Mouse (Mus musculus): ENCODE measurements around the gene Minpp1.
A peak's percentile ranks its signal among the peaks of the same experiment; 100 is the strongest.
"Not testable (repeated sequence)": the region's sequence is repeated elsewhere in the genome, so short reads cannot be mapped to it uniquely, and the experiment has no call there.

Minpp1 gene

DNA sequence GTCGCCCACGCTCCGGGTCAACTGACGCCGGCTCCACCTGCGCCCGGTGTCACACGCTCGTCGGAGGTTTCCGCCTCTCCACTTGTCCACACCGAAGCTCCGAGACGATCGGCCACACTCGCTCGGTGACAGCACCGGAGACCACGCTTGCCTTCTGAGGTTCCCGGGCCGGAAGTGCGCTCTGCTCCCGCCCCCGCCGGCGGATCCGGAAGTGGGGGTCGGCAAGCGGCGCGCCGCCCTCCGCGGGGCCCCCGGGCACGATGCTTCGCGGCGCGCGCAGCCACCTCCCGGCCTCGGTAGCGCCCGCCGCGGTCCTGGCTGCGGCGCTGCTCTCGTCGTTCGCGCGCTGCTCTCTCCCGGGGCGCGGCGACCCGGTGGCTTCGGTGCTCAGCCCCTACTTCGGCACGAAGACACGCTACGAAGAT, at the start of gene Minpp1:
Minpp1 (plus strand) TSS at position 89 of the 425 bp plus-strand sequence.
- peak; percentile 84 for DNase-seq

DNA sequence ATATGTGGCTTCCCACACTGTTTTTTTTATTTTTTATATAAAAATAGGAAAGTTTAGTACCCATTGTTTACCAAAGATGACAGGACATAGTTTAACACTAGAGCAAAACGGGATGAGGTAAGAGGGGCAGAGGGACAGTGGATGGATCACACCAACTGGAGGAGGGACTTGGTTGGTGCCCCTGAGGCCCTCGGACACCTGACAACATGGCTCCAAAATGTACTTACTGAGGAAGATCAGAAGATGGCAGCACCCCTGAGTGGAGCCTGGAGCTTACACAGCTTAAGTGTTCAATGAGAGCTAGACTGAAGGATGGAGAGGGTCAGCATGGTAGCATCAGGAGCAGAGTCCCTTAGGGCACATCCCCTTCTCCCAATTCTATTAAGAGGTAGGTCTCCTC, 46.2 kb upstream of the Minpp1 start:
- DNase-seq, result no peak

DNA sequence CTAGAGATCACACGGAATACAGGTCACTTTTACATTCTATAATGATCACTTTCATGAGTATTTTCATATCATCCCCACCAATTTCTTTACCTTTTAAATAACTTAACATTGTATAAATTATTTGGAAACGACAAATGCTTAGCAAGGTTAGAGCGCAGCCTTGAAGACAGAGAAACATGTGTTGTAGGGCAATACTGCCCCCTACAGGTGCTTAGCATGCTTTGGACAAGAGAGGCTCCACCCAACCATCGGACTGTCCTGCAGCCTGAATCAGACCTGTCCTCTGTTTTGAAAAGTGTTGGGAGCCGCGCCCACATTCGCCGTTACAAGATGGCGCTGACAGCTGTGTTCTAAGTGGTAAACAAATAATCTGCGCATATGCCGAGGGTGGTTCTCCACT, 44.0 kb upstream of the Minpp1 start:
- peak; percentile 51 for DNase-seq

DNA sequence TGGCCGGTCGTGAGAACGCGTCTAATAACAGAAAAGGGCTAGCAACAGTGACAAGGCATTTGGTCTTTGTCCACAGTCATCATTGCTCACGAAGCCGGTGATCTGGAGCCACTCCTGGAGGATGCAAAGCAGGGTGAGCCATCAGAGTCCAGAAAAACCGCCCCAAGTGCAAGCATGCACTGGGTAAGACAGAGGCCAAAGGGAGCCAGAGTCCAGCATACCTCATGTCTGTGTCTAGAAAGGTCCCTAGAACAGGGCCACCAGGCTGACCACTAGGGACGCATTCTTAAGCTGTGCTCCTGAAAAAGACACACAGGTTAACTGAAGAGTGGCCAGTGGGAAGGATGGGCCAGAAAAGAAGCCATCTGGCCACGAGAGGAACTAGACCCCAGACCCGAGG, 36.6 kb upstream of the Minpp1 start:
- no peak for DNase-seq

DNA sequence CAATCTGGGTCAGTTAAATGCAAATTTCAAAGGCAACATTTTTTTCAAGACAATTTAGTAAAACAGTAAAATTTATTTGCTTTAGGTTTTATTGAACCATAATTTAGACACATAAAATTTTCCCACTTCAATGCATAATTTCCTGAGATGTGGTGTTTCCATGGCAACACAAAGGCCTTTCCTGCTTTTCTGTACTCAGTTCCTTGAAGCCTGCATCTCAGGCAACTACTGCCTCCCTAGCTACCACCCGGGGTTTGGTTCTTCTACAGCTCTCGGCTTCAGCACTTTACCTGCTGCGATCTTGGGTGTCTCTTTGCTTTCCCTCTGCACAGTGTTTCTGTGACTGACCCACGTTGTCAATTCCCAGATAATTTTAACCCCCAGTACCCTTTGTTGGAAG, 33.3 kb upstream of the Minpp1 start:
- no peak for DNase-seq

DNA sequence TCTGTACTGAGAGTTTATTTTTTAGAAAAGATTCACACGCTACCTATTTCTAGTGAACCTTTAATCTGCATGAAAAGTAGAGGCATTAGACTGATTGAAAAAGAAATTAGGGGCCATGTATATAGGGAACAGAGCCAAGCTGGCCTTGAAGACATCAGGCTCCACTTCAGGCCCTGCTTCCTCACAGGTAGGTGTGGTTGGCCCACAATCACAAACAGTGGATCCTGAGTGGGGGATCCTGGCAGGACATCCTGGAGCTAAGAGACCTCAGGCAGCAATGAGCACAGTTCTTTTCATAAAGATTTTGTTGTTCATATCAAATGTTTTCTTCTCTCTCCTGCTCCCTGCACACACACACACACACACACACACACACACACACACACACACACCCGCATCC, 28.8 kb upstream of the Minpp1 start:
- no peak for DNase-seq

DNA sequence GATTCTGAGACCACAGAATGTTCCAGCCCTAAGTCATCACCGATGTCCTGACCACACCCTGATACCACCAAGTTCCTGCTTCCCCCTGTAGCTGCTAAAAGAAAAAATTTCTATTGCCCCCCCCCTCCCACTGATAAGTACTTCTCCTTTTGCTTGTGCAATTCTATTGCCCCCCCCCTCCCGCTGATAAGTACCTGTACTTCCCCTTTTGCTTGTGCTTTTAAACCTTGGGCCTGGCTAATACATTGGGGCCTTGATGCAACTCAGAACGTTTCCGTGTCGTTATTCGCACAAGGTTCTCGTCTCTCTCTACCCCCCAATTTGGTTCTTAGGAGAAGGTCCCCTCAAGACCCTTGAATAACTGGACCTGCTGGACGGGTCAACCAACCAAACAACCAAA, 27.9 kb upstream of the Minpp1 start:
- not testable (repeated sequence) for DNase-seq

DNA sequence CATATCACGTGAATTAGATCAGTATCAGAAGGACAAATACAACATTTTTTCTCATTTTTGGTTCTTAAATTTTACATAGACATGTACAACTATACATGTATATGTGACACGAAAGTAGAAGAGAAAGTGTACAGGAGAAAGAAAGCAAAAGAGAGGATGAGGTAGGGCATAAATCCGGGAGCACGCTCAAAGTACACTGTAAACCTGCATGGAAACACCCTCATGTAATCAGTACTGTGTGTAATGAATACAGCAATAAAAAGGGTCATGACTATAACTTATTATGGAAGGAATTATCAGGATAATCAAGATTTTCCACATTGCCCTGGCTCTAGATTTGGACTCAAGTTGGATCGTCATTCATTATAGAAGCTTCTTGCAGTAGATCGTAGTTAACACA, 22.5 kb upstream of the Minpp1 start:
- DNase-seq, result no peak

DNA sequence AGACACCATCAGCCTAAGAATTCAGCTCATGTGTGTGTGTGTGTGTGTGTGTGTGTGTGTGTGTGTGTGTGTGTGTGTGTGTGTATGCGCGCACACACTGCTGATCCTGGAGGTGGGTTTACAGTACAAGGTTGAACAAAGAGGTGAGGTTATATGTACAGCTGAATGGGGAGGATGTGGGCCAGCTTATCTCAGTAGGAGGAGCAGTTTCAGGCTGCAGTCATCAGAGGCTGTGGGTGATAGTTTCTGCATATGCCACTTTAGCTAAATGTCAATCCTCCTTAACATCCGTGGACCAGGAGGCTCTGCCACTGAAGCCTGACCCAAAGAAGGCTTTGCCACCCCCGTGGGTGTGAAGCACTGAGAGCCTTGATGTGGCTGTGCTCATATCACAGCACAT, 20.3 kb upstream of the Minpp1 start:
- DNase-seq, result no peak

DNA sequence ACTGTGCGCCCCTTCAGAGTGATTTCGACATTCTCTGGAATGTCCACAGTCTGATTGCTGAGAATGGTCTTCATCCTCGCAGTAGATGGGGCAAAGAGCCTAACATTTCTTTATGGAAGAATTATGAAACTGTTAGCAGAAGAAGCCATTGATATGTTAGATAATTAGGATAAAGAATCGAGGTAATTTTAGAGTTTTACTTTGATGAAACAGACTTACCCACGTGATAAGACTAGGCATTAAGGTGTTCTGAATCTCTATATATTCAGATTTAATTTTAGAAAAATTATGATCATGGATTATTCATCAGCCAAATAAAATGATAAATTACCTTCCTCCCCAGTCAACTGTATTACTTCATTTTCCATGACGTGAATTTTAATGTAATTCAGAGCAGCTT, 19.1 kb upstream of the Minpp1 start, which contains the start of gene Rpl9-ps6:
Rpl9-ps6 (minus strand) TSS at position 101 of the 400 bp plus-strand sequence.
- no peak for DNase-seq

DNA sequence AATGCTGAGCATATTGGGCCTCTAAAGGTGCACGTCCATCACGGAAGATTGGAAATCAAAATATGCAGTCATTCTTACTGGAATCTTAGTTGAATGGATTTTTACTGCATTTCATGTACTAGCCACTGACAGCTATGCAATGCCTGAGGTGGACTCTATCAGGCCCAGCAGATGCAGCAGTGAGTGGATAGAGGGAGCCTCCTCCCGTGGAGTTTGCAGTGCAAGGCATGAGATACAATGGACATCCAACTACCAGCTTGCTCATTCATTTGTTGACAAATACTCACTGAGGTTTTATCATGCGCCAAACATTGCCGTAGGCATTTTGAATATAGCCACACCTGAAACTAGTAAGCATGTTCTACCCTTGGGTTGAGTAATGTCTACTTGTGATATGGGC, 18.2 kb upstream of the Minpp1 start:
- no peak for DNase-seq

DNA sequence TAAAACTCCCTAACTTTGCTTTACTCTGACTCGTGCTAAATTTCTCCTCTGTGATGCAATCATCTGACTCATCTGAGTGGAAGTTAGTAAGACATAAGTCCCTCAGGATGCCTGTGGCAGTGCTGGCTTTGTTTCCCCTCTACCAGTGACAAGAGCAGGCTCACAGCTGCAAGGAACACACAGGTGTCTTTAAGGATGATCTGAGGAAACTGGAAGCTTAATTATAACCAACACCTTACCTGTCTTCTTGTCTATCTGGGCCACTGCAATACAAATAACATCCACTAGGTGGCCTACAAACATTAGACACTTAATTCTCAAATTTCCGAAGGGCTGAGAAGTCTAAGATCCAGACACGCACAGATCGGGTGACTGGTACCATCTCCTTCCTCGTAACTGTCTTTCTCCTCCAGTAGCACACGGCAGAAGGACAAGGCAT, 15.5 kb upstream of the Minpp1 start:
- peak; percentile 33 for DNase-seq

DNA sequence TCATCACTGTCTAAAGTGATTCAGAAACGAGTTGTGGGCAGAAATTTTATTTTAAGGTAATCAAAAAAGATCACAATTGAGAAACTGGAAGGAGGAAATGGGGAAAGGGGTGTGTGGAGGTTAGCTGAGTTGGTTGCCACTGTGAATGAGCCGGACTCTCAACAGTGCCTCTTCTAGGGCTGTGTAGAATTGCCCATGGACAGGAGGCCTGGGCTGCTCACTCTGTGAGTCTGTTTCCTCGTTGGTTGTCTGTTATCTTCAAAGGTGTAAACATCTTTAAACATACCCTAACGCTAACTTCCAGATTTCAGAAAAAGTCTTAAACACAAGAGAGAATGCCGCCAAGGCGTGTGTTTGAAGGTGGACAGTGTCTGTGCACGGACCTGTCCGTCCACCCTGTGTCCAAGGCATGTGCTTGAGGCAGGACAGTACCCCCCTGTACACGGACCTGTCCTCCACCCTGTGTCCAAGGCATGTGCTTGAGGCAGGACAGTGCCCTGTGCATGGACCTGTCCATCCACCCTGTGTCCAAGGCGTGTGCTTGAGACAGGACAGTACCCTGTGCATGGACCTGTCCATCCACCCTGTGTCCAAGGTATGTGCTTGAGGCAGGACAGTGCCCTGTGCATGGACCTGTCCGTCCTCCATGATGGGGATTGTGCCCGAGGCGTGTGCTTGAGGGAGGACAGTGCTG, 14.9 kb upstream of the Minpp1 start:
- DNase-seq, result no peak

DNA sequence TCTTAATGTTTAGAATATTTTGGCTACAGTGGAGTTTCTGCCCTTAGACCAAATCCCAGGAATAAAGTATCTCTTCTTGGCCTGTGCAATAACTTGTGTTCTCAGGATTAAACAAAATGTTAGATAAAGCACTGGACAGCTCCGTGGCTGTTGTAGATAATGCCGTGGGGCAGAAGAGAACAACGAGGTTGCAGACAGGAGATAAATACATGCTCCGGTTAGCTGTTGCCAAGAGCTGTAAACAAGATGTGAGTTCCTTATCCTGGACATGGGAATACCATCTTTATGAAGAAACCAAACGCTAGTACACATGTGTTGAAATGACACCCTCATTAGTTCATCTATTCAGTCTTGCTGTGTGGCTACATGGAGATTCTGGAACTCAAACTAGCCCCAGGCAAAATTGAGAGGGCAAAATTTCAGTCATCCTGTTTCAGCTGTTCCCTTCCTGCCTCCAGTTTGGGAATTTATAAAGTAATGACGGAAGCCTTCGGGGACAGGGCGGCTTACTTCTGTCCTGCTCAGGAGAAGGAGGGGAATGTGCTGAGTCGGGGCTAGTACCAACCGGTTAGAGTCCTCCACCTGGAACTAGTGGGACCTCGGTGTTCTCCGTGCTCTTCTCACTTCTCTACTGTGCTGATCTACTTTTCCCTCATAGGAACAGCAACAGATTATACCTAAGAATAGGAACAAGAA, 9.4 kb upstream of the Minpp1 start:
- peak; percentile 57 for DNase-seq

DNA sequence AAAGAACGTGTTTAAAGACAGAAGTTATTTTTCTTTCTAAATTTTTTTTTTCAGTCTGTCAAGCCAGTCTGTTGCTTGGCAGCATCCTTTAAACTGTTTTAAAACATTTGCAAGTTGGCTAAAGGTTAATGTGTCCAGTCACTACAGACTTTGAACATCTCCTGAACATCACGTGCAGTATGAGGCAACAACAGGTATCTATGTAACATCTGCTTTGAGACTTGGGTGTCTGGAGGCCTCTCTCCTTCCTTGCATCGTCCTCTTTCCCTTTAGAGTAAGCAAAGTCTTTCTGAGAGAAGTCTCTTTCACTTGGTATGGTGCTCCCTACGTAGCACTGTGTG, 8.9 kb upstream of the Minpp1 start:
- DNase-seq, result peak; percentile 45

DNA sequence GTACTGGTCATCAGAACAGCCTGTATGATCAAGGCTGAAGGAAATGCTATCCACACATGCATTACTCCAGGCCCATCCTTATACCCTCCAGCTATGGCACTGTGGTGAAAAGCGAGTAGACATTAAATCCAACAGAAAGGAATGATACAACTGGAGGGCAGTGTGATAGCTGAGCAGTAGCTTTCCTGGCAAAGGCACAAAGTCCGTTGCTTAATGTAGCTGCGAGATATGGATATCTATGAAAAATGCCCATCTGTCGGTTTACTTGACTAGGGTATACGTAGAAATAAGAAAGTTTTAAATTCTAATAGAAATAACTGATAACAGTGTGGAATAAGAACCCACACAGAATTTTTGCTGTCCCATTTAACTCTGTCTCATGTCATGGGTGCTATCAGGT, 5.3 kb upstream of the Minpp1 start:
- no peak for DNase-seq

DNA sequence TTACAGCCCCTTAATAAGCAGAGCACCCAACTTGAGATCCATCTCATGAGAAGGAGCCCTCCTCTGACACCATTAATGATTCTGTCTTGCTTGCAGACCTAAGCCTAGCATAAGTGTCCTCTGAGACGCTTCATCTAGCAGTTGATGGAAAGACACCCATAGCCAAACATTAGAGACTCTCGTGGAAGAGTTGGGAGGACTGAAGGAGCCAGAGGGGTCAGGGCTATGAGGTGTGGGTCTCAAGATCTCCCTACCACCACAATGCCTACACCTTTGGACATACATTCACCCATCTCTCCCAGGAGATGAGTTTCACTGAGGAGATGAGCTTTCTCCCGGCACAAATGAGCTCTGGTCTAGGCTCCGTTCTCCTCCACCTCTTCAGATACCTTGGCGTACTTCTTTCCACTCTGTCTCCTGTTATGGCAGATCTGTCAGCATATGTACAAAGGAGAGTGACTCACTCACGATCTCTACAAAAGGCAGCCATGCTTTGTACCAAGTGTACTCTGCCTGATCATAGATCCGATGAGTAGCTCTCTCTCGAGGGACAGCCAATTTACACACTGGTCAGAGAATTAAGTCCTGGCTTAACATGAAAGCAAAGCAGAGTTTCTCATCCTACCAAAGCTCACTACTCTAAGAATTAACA, 4.7 kb upstream of the Minpp1 start:
- DNase-seq, result no peak

DNA sequence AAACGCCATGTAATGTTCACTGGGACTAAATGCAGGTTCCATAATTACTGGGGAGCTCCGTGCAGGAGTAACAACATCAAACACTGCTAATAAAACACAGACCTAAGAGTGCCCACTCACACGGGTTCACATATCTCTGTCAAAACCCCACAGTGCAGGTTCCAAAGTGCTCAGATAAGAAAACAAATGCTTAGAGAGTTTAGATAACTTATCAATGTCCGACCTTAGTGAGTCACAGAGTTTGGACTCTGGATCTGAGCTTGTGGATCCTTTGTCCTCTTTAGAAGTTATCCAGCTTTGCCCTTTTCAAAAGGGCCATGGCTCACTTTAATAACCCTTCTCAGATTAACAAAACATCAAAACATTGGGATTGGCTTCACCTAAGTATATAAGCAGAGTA, 4.1 kb upstream of the Minpp1 start:
- no peak for DNase-seq

DNA sequence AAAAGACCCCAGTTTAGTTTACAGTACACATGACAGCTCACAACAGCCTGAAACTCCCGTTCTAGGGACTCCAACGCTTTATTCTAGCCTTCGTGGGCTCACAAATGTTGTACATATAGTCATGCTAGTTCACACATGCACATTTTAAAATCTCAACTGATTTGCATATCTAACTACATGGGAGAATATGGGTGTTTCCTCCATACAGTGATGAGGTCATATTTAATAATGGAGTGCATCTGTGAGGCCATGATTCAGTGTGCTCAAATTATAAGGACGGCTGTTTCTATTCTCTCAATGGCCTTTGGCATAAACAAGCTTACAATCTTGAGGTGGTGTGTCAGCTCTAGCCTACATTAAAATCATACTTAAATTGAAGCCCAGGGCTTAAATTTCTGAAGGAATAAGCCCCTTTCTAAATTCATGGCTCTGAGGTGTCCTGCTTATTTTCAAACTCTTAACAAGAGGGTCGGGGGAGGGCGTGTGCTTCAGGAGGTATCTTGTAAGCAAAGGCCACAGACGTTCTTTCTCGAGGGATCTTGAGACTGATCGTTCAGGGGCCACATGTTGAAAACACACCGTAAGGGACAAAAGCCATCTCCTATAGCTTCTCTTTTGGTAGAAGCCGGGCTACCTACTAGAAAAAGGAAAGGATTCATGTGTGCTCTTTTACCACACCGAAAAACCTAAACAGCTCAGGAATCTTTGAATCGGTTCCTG, 468 bp upstream of the Minpp1 start:
- no peak for DNase-seq

DNA sequence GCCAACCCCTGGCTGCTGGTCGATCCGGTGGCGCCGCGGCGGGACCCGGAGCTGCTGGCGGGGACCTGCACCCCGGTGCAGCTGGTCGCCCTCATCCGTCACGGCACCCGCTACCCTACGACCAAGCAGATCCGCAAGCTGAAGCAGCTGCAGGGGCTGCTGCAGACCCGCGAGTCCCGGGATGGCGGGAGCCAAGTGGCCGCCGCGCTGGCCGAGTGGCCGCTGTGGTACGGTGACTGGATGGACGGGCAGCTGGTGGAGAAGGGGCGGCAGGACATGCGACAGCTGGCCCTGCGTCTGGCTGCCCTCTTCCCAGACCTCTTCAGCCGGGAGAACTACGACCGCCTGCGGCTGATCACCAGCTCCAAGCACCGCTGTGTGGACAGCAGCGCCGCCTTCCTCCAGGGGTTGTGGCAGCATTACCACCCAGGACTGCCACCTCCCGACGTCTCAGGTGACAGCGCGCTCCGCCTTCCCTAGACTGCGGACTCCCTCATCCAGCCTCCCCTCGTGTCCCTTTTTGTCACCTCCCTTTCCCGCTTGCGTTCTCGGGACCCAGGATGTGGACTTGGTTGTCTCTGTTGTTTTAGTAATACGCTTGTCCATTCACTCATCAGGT, 646 bp downstream of the Minpp1 start:
- DNase-seq, result peak; percentile 83

DNA sequence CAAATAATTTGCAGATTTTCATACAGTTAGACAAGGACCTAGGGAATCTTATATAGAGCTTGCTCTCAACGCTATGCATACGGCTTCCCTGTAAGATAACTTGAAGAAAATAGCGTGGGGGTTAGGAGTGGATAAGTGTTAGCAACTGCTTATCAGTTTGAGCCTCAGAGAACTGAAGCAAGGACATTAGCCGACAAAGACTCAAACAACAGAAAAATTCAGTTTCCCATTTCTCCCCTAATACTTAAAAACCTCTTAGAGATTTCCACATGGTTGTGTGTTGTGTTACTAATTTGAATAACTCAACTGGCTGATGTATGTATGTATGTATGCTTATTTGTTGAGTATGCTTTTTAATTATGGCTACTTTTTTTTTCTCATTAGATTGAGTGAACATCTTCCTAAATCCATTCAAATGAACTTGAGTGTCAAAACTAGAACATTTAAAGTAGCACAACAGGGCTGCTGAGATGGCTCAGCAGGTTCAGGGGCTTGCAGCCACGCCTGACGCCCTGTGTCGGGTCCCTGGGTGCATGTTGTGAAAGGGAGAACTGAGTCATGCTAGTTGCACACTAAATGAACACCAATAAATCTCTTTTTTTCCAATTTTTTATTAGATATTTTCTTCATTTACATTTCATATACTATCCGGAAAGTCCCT, 2.2 kb downstream of the Minpp1 start:
- DNase-seq, result no peak

DNA sequence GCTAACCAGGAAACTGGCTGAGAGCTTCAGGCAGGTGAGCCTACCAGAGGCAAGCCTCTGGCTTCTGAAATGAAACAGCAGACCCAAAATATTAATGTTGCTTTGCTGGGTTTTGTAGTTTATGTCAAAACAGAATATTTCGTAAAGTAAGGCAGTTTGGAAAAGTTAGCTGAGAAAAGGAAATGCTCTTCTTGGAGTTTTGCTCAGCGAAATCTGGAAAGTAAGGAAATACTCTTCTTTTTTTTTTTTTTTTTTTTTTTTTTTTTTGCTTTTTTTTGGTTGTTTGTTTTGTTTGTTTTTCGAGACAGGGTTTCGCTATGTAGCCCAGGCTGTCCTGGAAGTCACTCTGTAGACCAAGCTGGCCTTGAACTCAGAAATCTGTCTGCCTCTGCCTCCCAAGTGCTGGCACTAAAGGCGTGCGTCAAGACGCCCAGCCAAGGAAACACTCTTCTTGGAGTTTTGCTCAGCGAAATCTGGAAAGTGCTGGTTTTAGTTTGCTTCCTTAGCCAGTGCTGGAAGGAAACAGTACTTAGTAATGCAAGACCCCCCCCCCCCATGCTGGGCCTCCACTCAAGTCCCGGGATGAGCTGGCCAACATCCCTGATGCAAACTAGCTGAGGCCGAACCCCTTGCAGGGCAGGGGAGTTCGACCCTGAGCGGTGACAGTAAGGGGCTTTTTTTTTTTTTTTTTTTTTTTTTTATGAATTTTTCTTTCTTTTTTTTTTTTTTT, 3.8 kb downstream of the Minpp1 start:
- no peak for DNase-seq
